Mouse (Mus musculus): ENCODE data around the gene Parvb. TPM values are rescaled to one million over a fixed set of nuclear protein-coding genes. Genes with fewer than 3 reads are reported as not detected.
A peak's percentile ranks its signal among the peaks of the same experiment; 100 is the strongest.

Parvb gene
- polyA plus RNA-seq, 1 experiment from 2014 or later, result 5.1 TPM

GRCm38 (mm10) chr15:84267720-84268260 is 35.9 kb downstream of the Parvb start:
- Histone ChIP-seq H3K27me3 (replicated peaks; ENCODE audit: control insufficient read depth, insufficient read depth, low read length) (no peaks in the 10 kb centered on the region), H3K4me2 (ENCODE audit: low read length) (no peak overlapping the region), H3K9me3 (ENCODE audit: control insufficient read depth, low read length) (no peaks in the 10 kb centered on the region), H3K4me3 (ENCODE audit: low read depth, low read length) (no peak overlapping the region), H3K4me1 (replicated peaks; ENCODE audit: control insufficient read depth, insufficient read depth, low read length) (no peaks in the 10 kb centered on the region), H3K9ac (ENCODE audit: low read length) (no peak overlapping the region), H3K36me3 (ENCODE audit: control insufficient read depth, insufficient read depth, low read length) (no peaks in the 10 kb centered on the region), H3K27ac (ENCODE audit: low read depth) (no peak overlapping the region)
- ATAC-seq (replicated peaks; ENCODE audit: low FRiP score, low TSS enrichment, low read depth), result no peak
- DNase-seq (ENCODE audit: low spot score), result no peak
- 87% methylated on average over 11 of the region's 11 CpGs for WGBS

- Histone ChIP-seq H3K4me3 (ENCODE audit: low read depth, low read length) (no peak overlapping the region), H3K9ac (ENCODE audit: low read length) (no peak overlapping the region), H3K27ac (ENCODE audit: low read depth) (no peak overlapping the region), H3K4me1 (replicated peaks; ENCODE audit: control insufficient read depth, insufficient read depth, low read length) (no peaks in the 10 kb centered on the region), H3K4me2 (ENCODE audit: low read length) (no peak overlapping the region), H3K27me3 (replicated peaks; ENCODE audit: control insufficient read depth, insufficient read depth, low read length) (no peaks in the 10 kb centered on the region), H3K9me3 (ENCODE audit: control insufficient read depth, low read length) (no peaks in the 10 kb centered on the region), H3K36me3 (ENCODE audit: control insufficient read depth, insufficient read depth, low read length) (no peaks in the 10 kb centered on the region)
- DNase-seq (ENCODE audit: low spot score), result no peak
- no peak for ATAC-seq (replicated peaks; ENCODE audit: low FRiP score, low TSS enrichment, low read depth)
- WGBS, result 78% methylated on average over 10 of the region's 10 CpGs
Measured at GRCm38 (mm10) chr15:84269107-84269633, 37.3 kb downstream of the Parvb start.

- no peaks in the 10 kb centered on the region for H3K4me1 ChIP-seq (replicated peaks; ENCODE audit: control insufficient read depth, insufficient read depth, low read length)
- H3K4me3 ChIP-seq (ENCODE audit: low read depth, low read length), result no peak overlapping the region
- DNase-seq (ENCODE audit: low spot score) (no peak), ATAC-seq (replicated peaks; ENCODE audit: low FRiP score, low TSS enrichment, low read depth) (0 out of 2 replicates have a peak, but pooled peaks have one; percentile 55)
- H3K9me3 ChIP-seq (ENCODE audit: control insufficient read depth, low read length), result no peaks in the 10 kb centered on the region
- no peaks in the 10 kb centered on the region for H3K36me3 ChIP-seq (ENCODE audit: control insufficient read depth, insufficient read depth, low read length)
- no peaks in the 10 kb centered on the region for H3K27me3 ChIP-seq (replicated peaks; ENCODE audit: control insufficient read depth, insufficient read depth, low read length)
- 65% methylated on average over 5 of the region's 5 CpGs for WGBS
- H3K4me2 ChIP-seq (ENCODE audit: low read length), result no peak overlapping the region
- H3K27ac ChIP-seq (ENCODE audit: low read depth), result no peak overlapping the region
- no peak overlapping the region for H3K9ac ChIP-seq (ENCODE audit: low read length)
Measured at GRCm38 (mm10) chr15:84270032-84270431, 38.2 kb downstream of the Parvb start.

DNA sequence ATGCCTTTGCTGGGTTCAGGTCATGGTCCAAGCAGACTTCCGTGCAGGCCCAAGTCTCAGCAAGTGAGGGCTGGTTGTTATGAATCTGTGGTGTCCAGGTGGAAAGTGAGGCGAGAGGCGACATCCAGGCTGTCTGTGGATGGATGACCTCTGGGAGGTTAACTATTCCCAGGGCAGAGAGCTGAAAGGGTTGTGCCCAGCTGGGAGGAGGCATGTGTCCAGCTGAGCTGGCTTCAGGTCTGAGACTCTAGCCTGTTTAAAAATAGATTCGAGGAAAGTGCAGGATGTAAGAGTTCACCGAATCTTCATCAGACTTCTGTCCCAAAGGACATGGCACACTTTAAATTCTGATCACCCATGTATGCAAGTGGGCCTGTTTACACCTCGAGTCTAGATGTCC is 38.6 kb downstream of the Parvb start:
- H3K9me3 ChIP-seq (ENCODE audit: control insufficient read depth, low read length), result no peaks in the 10 kb centered on the region
- 76% methylated on average over 6 of the region's 6 CpGs for WGBS
- H3K27me3 ChIP-seq (replicated peaks; ENCODE audit: control insufficient read depth, insufficient read depth, low read length), result no peaks in the 10 kb centered on the region
- no peak overlapping the region for H3K4me2 ChIP-seq (ENCODE audit: low read length)
- DNase-seq (ENCODE audit: low spot score) (no peak), ATAC-seq (replicated peaks; ENCODE audit: low FRiP score, low TSS enrichment, low read depth) (no peak)
- H3K4me3 ChIP-seq (ENCODE audit: low read depth, low read length), result no peak overlapping the region
- H3K4me1 ChIP-seq (replicated peaks; ENCODE audit: control insufficient read depth, insufficient read depth, low read length), result no peaks in the 10 kb centered on the region
- H3K9ac ChIP-seq (ENCODE audit: low read length), result no peak overlapping the region
- H3K36me3 ChIP-seq (ENCODE audit: control insufficient read depth, insufficient read depth, low read length), result no peaks in the 10 kb centered on the region
- no peak overlapping the region for H3K27ac ChIP-seq (ENCODE audit: low read depth)

DNA sequence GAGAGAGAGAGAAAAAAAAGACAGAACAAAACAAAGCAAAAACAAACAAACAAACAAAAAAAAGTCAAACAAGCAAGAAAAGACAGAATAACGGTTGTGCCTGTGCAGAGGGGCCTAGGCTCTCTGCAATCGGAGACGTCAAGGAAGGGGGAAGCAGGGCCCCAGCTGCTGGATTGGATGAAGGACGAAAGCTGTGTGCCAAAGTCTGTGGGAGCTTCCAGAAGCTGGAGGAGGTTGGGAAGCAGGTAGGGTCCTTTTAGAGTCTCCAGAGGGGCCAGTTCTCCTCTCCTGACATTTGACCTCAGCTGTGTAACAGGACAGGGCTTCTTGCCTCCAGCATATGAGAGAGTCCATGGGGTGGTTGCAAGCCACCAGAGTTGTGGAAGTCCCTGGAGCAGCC is 44.2 kb downstream of the Parvb start:
- Histone ChIP-seq H3K9ac (ENCODE audit: low read length) (no peak overlapping the region), H3K27ac (ENCODE audit: low read depth) (no peak overlapping the region), H3K36me3 (ENCODE audit: control insufficient read depth, insufficient read depth, low read length) (no peaks in the 10 kb centered on the region), H3K4me3 (ENCODE audit: low read depth, low read length) (no peak overlapping the region), H3K4me2 (ENCODE audit: low read length) (no peak overlapping the region), H3K27me3 (replicated peaks; ENCODE audit: control insufficient read depth, insufficient read depth, low read length) (no peaks in the 10 kb centered on the region), H3K9me3 (ENCODE audit: control insufficient read depth, low read length) (no peaks in the 10 kb centered on the region), H3K4me1 (replicated peaks; ENCODE audit: control insufficient read depth, insufficient read depth, low read length) (no peaks in the 10 kb centered on the region; the same call in 1 of the 2 replicates)
- no peak for DNase-seq (ENCODE audit: low spot score)
- WGBS, result 79% methylated on average over 4 of the region's 4 CpGs
- ATAC-seq (replicated peaks; ENCODE audit: low FRiP score, low TSS enrichment, low read depth), result no peak

GRCm38 (mm10) chr15:84278091-84278490 is 46.2 kb downstream of the Parvb start:
- ATAC-seq (replicated peaks; ENCODE audit: low FRiP score, low TSS enrichment, low read depth) (no peak), DNase-seq (ENCODE audit: low spot score) (no peak)
- Histone ChIP-seq H3K4me1 (replicated peaks; ENCODE audit: control insufficient read depth, insufficient read depth, low read length) (no peaks in the 10 kb centered on the region; the same call in 1 of the 2 replicates), H3K27ac (ENCODE audit: low read depth) (no peak overlapping the region), H3K4me2 (ENCODE audit: low read length) (no peak overlapping the region), H3K9ac (ENCODE audit: low read length) (no peak overlapping the region), H3K9me3 (ENCODE audit: control insufficient read depth, low read length) (no peaks in the 10 kb centered on the region), H3K4me3 (ENCODE audit: low read depth, low read length) (no peak overlapping the region), H3K27me3 (replicated peaks; ENCODE audit: control insufficient read depth, insufficient read depth, low read length) (no peaks in the 10 kb centered on the region), H3K36me3 (ENCODE audit: control insufficient read depth, insufficient read depth, low read length) (no peaks in the 10 kb centered on the region)
- WGBS, result 80% methylated on average over 7 of the region's 7 CpGs

- H3K27ac ChIP-seq (ENCODE audit: low read depth), result no peak overlapping the region
Measured at GRCm38 (mm10) chr15:84278656-84279055, 46.8 kb downstream of the Parvb start.

GRCm38 (mm10) chr15:84280309-84280708 is 48.5 kb downstream of the Parvb start:
- no peak overlapping the region for H3K4me3 ChIP-seq (ENCODE audit: low read depth, low read length)
- H3K4me1 ChIP-seq (replicated peaks; ENCODE audit: control insufficient read depth, insufficient read depth, low read length), result no peaks in the 10 kb centered on the region; the same call in 1 of the 2 replicates
- no peaks in the 10 kb centered on the region for H3K9me3 ChIP-seq (ENCODE audit: control insufficient read depth, low read length)
- no peak overlapping the region for H3K9ac ChIP-seq (ENCODE audit: low read length)
- no peak overlapping the region for H3K27ac ChIP-seq (ENCODE audit: low read depth)
- WGBS, result 83% methylated on average over 8 of the region's 8 CpGs
- H3K4me2 ChIP-seq (ENCODE audit: low read length), result no peak overlapping the region
- no peak for DNase-seq (ENCODE audit: low spot score)
- no peaks in the 10 kb centered on the region for H3K36me3 ChIP-seq (ENCODE audit: control insufficient read depth, insufficient read depth, low read length)
- no peak for ATAC-seq (replicated peaks; ENCODE audit: low FRiP score, low TSS enrichment, low read depth)
- no peaks in the 10 kb centered on the region for H3K27me3 ChIP-seq (replicated peaks; ENCODE audit: control insufficient read depth, insufficient read depth, low read length)

More at GRCm38 (mm10) chr15:84278656-84279055, 46.8 kb downstream of the Parvb start:
- no peak overlapping the region for H3K4me2 ChIP-seq (ENCODE audit: low read length)
- no peaks in the 10 kb centered on the region for H3K36me3 ChIP-seq (ENCODE audit: control insufficient read depth, insufficient read depth, low read length)
- DNase-seq (ENCODE audit: low spot score) (no peak), ATAC-seq (replicated peaks; ENCODE audit: low FRiP score, low TSS enrichment, low read depth) (no peak)
- H3K4me3 ChIP-seq (ENCODE audit: low read depth, low read length), result no peak overlapping the region
- H3K4me1 ChIP-seq (replicated peaks; ENCODE audit: control insufficient read depth, insufficient read depth, low read length), result no peaks in the 10 kb centered on the region; the same call in 1 of the 2 replicates
- WGBS, result 47% methylated on average over 7 of the region's 7 CpGs
- H3K27me3 ChIP-seq (replicated peaks; ENCODE audit: control insufficient read depth, insufficient read depth, low read length), result no peaks in the 10 kb centered on the region
- H3K9ac ChIP-seq (ENCODE audit: low read length), result no peak overlapping the region
- no peaks in the 10 kb centered on the region for H3K9me3 ChIP-seq (ENCODE audit: control insufficient read depth, low read length)

GRCm38 (mm10) chr15:84280712-84281347 is 49.0 kb downstream of the Parvb start:
- H3K4me1 ChIP-seq (replicated peaks; ENCODE audit: control insufficient read depth, insufficient read depth, low read length), result no peaks in the 10 kb centered on the region; the same call in 1 of the 2 replicates
- 85% methylated on average over 11 of the region's 11 CpGs for WGBS

More at GRCm38 (mm10) chr15:84280712-84281347, 49.0 kb downstream of the Parvb start:
- Histone ChIP-seq H3K9me3 (ENCODE audit: control insufficient read depth, low read length) (no peaks in the 10 kb centered on the region), H3K4me2 (ENCODE audit: low read length) (no peak overlapping the region), H3K4me3 (ENCODE audit: low read depth, low read length) (no peak overlapping the region), H3K27ac (ENCODE audit: low read depth) (no peak overlapping the region), H3K9ac (ENCODE audit: low read length) (no peak overlapping the region), H3K27me3 (replicated peaks; ENCODE audit: control insufficient read depth, insufficient read depth, low read length) (no peaks in the 10 kb centered on the region), H3K36me3 (ENCODE audit: control insufficient read depth, insufficient read depth, low read length) (no peaks in the 10 kb centered on the region)
- ATAC-seq (replicated peaks; ENCODE audit: low FRiP score, low TSS enrichment, low read depth) (no peak), DNase-seq (ENCODE audit: low spot score) (no peak)
